Mouse (Mus musculus) intestine, embryonic 14.5 days (tissue): ENCODE data around the gene Xrcc5. TPM values are rescaled to one million over a fixed set of nuclear protein-coding genes. Genes with fewer than 3 reads are reported as not detected.

Experiments
- ATAC-seq: fragments of 200-750 bp; cut with Nextera tagmentation; replicated peaks from 2 replicates; pipeline ENCODE4 v1.8.0; 2017; ENCODE audit warnings: low read depth, moderate number of reproducible peaks, moderate TSS enrichment, moderate library complexity; ENCODE audit not compliant: low FRiP score, low TSS enrichment
- DNase-seq: peaks from one replicate; pipeline ENCODE4 v3.0.0-alpha.2; 2018; ENCODE audit warnings: low spot score
- H3K27ac ChIP-seq: fragments of 300-500 bp; sonication (generic); 2 replicates; pipeline ENCODE4 v1.5.1; 2014; ENCODE audit warnings: low read depth, mild to moderate bottlenecking, control low read depth
- H3K27me3 ChIP-seq: fragments of 300-500 bp; sonication (generic); replicated peaks from 2 replicates; pipeline ENCODE4 v1.6.1; 2014; ENCODE audit warnings: low read length, control low read depth; ENCODE audit not compliant: control insufficient read depth, insufficient read depth
- H3K36me3 ChIP-seq: fragments of 300-500 bp; sonication (generic); 2 replicates; pipeline ENCODE4 v1.6.1; 2014; ENCODE audit warnings: low read length, control low read depth; ENCODE audit not compliant: control insufficient read depth, insufficient read depth
- H3K4me1 ChIP-seq: fragments of 300-500 bp; sonication (generic); replicated peaks from 2 replicates; pipeline ENCODE4 v1.6.1; 2014; ENCODE audit warnings: low read length, control low read depth, mixed read lengths; ENCODE audit not compliant: control insufficient read depth, insufficient read depth
- H3K4me2 ChIP-seq: fragments of 300-500 bp; sonication (generic); 2 replicates; pipeline ENCODE4 v1.6.1; 2014; ENCODE audit warnings: low read length
- H3K4me3 ChIP-seq: fragments of 300-500 bp; sonication (generic); 2 replicates; pipeline ENCODE4 v1.5.1; 2014; ENCODE audit warnings: low read depth, low read length, control low read depth, mixed read lengths
- H3K9ac ChIP-seq: fragments of 300-500 bp; sonication (generic); 2 replicates; pipeline ENCODE4 v1.6.1; 2014; ENCODE audit warnings: mild to moderate bottlenecking, low read length
- H3K9me3 ChIP-seq: fragments of 300-500 bp; sonication (generic); 2 replicates; pipeline ENCODE4 v1.6.1; 2016; ENCODE audit warnings: low read length, control low read depth; ENCODE audit not compliant: control insufficient read depth
- WGBS: fragments of 180-500 bp; shearing (Covaris S2); extraction: QIAGEN DNeasy Blood & Tissue Kit; methylation state at CpG from one replicate; pipeline ENCODE4 v1.1.7; 2014; 5-methylcytosine and 5-hydroxymethylcytosine counted together
- polyA plus RNA-seq: library from polyadenylated mRNA; unstranded; fragments of >200 nt; fragmentation: Nextera tagmentation; extraction: Ambion mirVana; gene quantifications from 2 replicates; pipeline ENCODE4 v1.2.1, GENCODE M21; 2014

Xrcc5 gene
- polyA plus RNA-seq, 1 experiment from 2014 or later = 41.0 TPM

DNA sequence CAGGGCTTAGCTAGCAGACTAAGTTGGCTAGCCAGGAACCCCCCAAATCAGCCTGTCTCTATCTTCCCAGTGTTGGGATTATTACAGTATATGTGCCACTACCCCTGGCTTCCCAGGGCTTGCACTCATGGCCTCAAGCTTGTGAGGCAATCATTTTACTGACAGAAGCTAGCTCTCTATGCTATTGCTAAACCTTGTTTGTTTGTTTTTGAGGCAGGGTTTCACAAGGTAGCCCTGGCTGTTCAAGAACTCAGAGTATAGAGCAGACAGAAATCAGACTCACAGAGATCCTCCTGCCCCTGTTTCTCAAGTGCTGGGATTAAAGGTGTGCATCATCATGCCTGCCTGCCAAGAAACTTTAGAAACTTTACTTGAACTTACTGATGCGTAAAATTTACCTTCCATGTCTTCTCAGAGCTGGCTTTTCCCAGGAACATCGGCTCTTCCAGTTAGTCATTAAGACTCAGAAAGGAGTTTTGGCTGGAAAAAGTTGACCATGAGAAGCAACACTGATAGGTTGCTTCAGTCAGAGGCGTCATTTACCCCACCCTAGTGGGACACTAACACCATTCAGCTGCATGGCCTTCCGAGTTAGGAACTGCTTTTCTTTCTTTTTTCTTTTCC lies 18.6 kb upstream of the Xrcc5 start:
- H3K4me3 ChIP-seq = no peak overlapping the region
- no peak overlapping the region for H3K4me2 ChIP-seq
- ATAC-seq (no peak), DNase-seq (no peak)
- H3K27ac ChIP-seq = no peak overlapping the region
- H3K4me1 ChIP-seq = peaks cover 3% of the 10 kb centered on the region; the same call in 1 of the 2 replicates
- H3K27me3 ChIP-seq = no peaks in the 10 kb centered on the region
- H3K36me3 ChIP-seq = no peaks in the 10 kb centered on the region
- WGBS = 87% methylated on average over 4 of the region's 4 CpGs
- H3K9me3 ChIP-seq = no peaks in the 10 kb centered on the region
- H3K9ac ChIP-seq = no peak overlapping the region

DNA sequence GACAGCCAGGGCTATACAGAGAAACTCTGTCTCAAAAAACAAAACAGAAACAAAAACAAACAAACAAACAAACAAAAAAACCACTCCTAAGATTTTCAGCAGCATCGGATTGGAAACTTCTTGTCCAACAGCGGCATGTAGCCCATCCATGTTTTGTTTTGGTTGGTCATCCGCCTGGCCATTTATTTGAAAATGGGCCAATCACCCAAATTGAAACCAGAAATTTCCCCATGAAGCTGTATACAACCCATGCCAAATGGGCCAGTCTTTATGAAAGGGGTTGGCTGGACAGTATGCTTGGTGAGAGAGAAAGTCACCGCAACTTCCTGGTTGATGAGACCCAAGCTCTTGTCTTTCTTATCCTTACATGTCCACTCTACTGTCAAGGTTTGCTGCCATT lies 16.3 kb upstream of the Xrcc5 start:
- Histone ChIP-seq H3K27me3 (no peaks in the 10 kb centered on the region), H3K9me3 (no peaks in the 10 kb centered on the region), H3K27ac (no peak overlapping the region), H3K36me3 (no peaks in the 10 kb centered on the region), H3K9ac (no peak overlapping the region), H3K4me3 (no peak overlapping the region), H3K4me1 (peaks cover 3% of the 10 kb centered on the region; the same call in 1 of the 2 replicates), H3K4me2 (no peak overlapping the region)
- DNase-seq (no peak), ATAC-seq (no peak)
- WGBS = 93% methylated on average over 4 of the region's 4 CpGs

DNA sequence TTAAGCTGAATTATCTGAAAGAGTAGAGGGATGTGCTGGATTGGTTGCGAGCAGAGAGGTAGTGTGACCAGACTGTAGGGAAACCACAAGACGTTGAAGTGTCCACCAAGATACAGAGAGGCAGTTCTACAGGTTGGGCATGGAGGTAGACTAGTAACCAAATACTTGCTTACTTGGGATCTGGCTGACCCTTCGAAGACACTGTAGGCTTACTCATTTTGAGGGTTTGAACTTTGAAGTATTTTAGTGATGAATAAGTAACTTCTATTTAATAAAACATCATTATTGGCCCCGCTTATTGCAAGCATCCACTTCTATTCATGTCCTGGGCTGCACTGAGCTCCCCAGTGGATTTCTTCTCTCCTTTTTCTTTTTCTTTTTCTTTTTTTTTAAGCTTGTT lies 15.8 kb upstream of the Xrcc5 start:
- H3K36me3 ChIP-seq = no peaks in the 10 kb centered on the region
- H3K27me3 ChIP-seq = no peaks in the 10 kb centered on the region
- 92% methylated on average over 4 of the region's 4 CpGs for WGBS
- no peak for ATAC-seq
- no peak overlapping the region for H3K27ac ChIP-seq
- no peak overlapping the region for H3K4me3 ChIP-seq
- no peak overlapping the region for H3K9ac ChIP-seq
- H3K9me3 ChIP-seq = no peaks in the 10 kb centered on the region
- no peak overlapping the region for H3K4me2 ChIP-seq
- DNase-seq = no peak
- H3K4me1 ChIP-seq = peaks cover 3% of the 10 kb centered on the region; the same call in 1 of the 2 replicates

DNA sequence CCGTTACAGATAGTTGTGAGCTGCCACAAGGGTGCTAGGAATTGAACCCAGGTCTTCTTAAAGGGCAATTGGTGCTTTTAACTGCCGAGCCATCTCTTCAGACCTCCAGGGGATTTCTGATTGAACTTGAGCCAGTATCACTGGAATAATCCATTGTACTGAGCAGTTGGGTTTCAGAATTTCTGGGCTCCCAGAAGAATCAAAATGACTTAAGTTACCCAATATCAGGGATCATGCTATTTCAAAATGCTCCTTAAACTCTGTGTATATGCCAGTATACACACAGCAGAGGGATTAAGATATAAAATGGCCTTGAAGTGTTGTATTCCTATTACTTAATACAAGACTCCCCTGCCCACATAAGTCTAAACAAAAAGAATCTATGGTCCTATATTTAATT lies 15.3 kb upstream of the Xrcc5 start:
- Histone ChIP-seq H3K4me3 (no peak overlapping the region), H3K4me1 (no peaks in the 10 kb centered on the region; the same call in 1 of the 2 replicates), H3K36me3 (no peaks in the 10 kb centered on the region), H3K9ac (no peak overlapping the region), H3K9me3 (no peaks in the 10 kb centered on the region), H3K27me3 (no peaks in the 10 kb centered on the region), H3K27ac (no peak overlapping the region), H3K4me2 (no peak overlapping the region)
- DNase-seq = no peak
- WGBS = 83% methylated on average over 2 of the region's 2 CpGs
- no peak for ATAC-seq

DNA sequence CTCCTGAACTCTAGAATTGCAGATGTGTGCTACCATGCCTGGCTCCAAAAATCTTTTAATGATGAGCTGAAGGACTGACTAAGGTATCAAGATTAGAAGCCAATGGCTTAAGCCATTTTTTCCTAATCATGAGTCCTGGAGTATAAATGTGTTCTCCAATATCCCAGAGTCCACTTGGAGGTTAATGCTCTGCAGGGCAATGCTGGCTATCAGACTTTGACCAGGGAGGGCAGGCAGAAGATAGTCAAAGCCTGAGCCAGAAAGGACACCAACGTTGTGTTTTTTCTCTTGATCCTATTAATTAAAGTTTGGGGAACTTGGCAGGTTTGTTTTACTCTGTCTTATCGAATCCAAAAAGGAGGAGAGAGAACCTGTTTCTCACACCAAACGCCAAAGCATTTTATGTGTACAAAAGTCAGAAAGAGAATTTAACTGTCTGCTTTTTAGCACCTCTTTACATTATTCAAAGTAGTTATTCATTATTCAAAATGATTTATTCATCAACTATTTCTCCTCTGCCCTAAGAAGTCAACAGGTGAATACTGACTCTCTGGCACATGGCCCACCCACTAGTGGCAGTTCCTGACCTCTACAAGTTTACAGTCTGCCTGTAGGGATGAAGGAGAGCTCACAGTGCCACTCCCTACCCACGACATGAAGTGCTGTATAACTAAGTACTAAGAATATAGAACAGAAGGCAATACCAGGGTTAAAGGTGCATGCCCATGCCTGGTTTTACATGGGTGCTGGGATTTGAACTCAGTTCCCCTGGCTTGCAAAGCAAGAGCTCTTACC lies 13.2 kb upstream of the Xrcc5 start:
- 68% methylated on average over 4 of the region's 4 CpGs for WGBS
- no peak for ATAC-seq

DNA sequence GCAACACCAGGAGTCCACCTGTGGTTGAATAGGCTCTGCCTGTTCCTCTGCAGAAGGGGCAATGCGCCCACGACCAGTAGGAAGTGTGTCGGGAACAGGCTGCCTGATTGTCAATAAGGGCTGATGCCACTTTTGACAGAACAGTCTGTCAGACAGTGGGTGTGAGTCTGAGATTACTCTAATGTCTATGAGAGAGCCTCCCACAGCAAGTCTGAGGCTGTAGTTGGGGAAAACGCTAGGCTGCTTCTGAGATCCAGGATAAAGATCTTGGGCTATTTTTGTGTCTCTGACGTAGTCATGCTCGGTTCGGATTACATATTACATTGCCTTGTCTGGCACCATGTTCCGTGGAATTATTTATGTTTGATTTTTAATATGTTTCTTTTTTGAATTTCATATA lies 11.5 kb upstream of the Xrcc5 start:
- no peak overlapping the region for H3K4me2 ChIP-seq
- 80% methylated on average over 8 of the region's 8 CpGs for WGBS
- no peaks in the 10 kb centered on the region for H3K27me3 ChIP-seq
- H3K4me1 ChIP-seq = no peaks in the 10 kb centered on the region
- H3K36me3 ChIP-seq = no peaks in the 10 kb centered on the region
- no peak overlapping the region for H3K9ac ChIP-seq
- ATAC-seq (no peak), DNase-seq (no peak)
- no peaks in the 10 kb centered on the region for H3K9me3 ChIP-seq
- no peak overlapping the region for H3K4me3 ChIP-seq
- H3K27ac ChIP-seq = no peak overlapping the region

More for the DNA sequence above, 13.2 kb upstream of the Xrcc5 start:
- Histone ChIP-seq H3K9me3 (no peaks in the 10 kb centered on the region), H3K4me3 (no peak overlapping the region), H3K9ac (no peak overlapping the region), H3K27me3 (no peaks in the 10 kb centered on the region), H3K27ac (no peak overlapping the region), H3K4me1 (no peaks in the 10 kb centered on the region), H3K4me2 (no peak overlapping the region), H3K36me3 (no peaks in the 10 kb centered on the region)
- DNase-seq = no peak

DNA sequence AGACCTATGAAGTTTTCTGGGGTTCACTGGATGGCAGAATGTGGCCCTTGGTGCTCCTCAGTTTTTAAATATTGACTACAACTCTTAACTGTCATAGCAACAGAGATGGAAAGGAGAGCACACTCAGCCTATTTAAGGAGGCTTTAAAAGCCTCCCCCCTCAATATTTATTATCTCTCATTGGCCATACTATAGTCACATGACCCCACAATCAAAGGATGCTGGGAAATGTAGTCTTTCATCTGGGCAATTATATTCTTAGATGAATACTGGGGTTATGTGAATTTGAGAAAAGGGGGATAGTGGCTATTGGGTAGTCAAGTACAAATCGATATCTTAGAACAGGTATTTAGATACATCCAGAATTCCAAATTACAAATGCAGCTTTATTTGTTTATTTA lies 5.4 kb upstream of the Xrcc5 start:
- Histone ChIP-seq H3K27me3 (no peaks in the 10 kb centered on the region), H3K4me3 (no peak overlapping the region), H3K4me1 (no peaks in the 10 kb centered on the region), H3K27ac (no peak overlapping the region), H3K9me3 (no peaks in the 10 kb centered on the region), H3K36me3 (no peaks in the 10 kb centered on the region), H3K9ac (no peak overlapping the region), H3K4me2 (no peak overlapping the region)
- ATAC-seq = no peak
- no peak for DNase-seq
- WGBS = 93% methylated on average over 1 of the region's 1 CpGs

DNA sequence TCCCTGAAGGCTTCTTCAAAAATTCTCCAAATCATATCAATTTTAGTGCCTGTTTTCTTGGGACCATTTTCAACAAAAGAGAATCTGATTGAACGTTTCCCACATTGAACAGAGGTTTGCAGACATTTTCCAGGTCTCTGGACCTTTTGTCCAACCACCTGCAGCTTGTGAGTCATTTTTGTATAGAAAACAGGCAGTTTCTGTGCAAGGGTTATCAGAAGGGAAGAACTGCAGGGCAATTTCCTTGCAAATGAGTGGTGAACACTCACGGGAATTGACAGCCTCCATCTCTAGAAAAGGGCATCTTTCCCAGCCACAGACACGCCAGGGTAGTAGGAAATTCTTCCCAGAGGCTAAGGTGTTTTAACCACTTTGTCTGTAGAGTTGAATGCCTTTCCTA lies 980 bp upstream of the Xrcc5 start:
- DNase-seq (no peak), ATAC-seq (no peak)
- Histone ChIP-seq H3K4me3 (no peak overlapping the region), H3K4me1 (0 out of 2 replicates have a peak, but pooled peaks cover 5% of the 10 kb centered on the region), H3K4me2 (peak overlapping the region; percentile 47), H3K27me3 (no peaks in the 10 kb centered on the region), H3K27ac (no peak overlapping the region), H3K36me3 (peaks cover 2% of the 10 kb centered on the region; the same call in 1 of the 2 replicates), H3K9ac (no peak overlapping the region), H3K9me3 (no peaks in the 10 kb centered on the region)
- 70% methylated on average over 3 of the region's 3 CpGs for WGBS
